Mouse (Mus musculus) E14TG2a.4 (cell line): Measurements from ENCODE around the gene Crocc.

Source experiments
- CTCF ChIP-seq: conservative IDR thresholded peaks from 2 replicates; pipeline ENCODE4 v1.5.1; 2014; ENCODE audit warnings: low read length
- NANOG ChIP-seq: IDR thresholded peaks from 2 replicates; pipeline ENCODE4 v1.6.1; 2014; ENCODE audit warnings: borderline replicate concordance, low read length, mixed read lengths

DNA sequence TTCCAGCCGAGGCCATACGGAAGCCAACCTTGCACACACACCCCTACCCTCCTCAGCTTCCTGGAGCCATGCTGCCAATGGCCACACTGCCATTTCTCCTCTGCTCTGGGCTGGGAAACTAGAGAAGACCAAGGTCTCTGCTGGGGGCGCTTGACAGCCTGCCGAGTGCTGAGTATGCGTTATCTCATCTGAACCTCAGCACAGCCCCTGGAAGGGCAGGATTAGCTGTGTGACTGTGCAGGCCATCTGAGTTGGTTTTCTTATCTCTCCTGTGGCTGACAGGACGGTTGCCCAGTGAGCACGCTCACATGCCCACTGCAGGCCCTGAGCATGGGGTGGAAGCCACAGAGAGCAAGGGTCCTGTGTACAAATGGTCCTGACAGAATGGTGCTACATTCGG is 8.3 kb upstream of the Crocc start:
- TF ChIP-seq CTCF = no peak
- TF ChIP-seq NANOG = no peak
